Mouse (Mus musculus) layer of hippocampus, adult 2 months (tissue): ENCODE data around the gene Rab3a. TPM values are rescaled to one million over a fixed set of nuclear protein-coding genes. Genes with fewer than 3 reads are reported as not detected.

Experiments
- DNase-seq, 2 experiments: peaks; one replicate each; pipeline ENCODE4 v3.0.0; 2022; ENCODE audit warnings: low spot score in 2 of 2
- H3K27ac ChIP-seq: fragments of 200-600 bp; 2 replicates; pipeline ENCODE4 v1.8.1; 2022
- H3K4me3 ChIP-seq: fragments of 200-600 bp; 2 replicates; pipeline ENCODE4 v1.8.1; 2022; ENCODE audit warnings: mild to moderate bottlenecking
- CTCF ChIP-seq: fragments of 200-600 bp; conservative IDR thresholded peaks from 2 replicates; pipeline ENCODE4 v1.8.1; 2022; ENCODE audit warnings: antibody characterized with exemption, mild to moderate bottlenecking, moderate library complexity
- long read RNA-seq, 2 experiments: library from polyadenylated mRNA; stranded (forward); transcript quantifications; one replicate each; pipeline ENCODE4 v2.0.0; 2021; ENCODE audit warnings: borderline mapping rate in 2 of 2
- total RNA-seq, 2 experiments: library from RNA; stranded (reverse); gene quantifications; 2 replicates each; pipeline ENCODE4 v1.2.3; 2021

Gene Rab3a
- 100 to 1,000 TPM; 775 to 798 TPM for total RNA-seq
- long read RNA-seq, experiment 1, transcript Rab3a-201 (5 exons, 1,363 nt): major isoform, 512 of 886 reads
- long read RNA-seq, experiment 1, transcript Rab3a-202 (5 exons, 1,375 nt): minor isoform, 7 of 886 reads
- long read RNA-seq, experiment 1, transcript Rab3a-203 (4 exons, 1,556 nt): minor isoform, 21 of 886 reads
- long read RNA-seq, experiment 1, partial matches to known transcripts: 10 of 886 reads
- long read RNA-seq, experiment 1, other reads (novel, unspliced or antisense): 336 of 886 reads
- long read RNA-seq, experiment 2, transcript Rab3a-203 (4 exons, 1,556 nt): minor isoform, 24 of 1,261 reads
- long read RNA-seq, experiment 2, transcript Rab3a-202 (5 exons, 1,375 nt): minor isoform, 11 of 1,261 reads
- long read RNA-seq, experiment 2, transcript Rab3a-201 (5 exons, 1,363 nt): major isoform, 739 of 1,261 reads
- long read RNA-seq, experiment 2, partial matches to known transcripts: 25 of 1,261 reads
- long read RNA-seq, experiment 2, other reads (novel, unspliced or antisense): 462 of 1,261 reads

DNA sequence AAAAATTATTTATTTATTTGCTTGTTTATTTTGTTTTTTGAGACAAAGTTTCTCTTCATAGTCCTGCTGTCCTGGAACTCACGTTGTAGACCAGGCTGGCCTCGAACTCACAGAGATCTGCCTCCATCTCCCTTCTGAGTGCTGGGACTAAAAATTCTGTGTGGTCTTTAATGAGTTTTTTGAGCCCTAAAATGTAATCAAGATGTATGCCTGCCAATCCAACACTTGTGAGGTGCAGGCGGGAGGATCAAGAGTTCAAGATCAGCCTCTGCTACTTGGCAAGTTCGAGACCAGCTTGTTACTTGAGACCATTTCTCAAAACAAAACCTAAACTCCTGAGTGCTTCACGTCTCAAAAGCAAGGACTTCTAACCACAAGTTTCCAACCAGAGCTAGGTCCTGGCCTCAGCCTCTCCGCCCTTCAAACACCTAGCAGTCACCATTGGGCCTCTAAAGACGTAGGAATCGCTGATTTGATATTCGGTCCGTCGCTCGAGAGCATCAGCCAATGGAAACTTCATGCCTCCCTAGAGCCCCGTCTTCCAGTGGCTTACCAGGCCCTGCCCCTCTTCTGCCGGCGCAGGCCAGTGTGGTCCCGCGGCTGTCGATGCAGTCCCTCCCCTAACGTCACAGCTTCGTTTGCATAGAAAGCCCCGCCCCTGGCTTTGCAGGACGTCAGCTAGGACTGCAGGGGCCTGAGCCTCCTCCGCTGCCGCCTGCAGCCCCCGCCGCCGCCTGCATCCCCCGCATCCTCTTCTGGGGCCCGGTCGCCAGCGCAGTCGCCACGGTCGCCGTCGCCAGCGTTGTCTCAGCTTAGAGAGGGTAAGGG, at the start of gene Rab3a:
Gene Rab3a (plus strand): TSS at position 637 of the 828 bp plus-strand sequence.
- Histone ChIP-seq H3K27ac (peak within 1 kb of the TSS; percentile 99), H3K4me3 (peak within 1 kb of the TSS; percentile 97)
- peak; percentile 95 to 99 for DNase-seq
- no peak for TF ChIP-seq CTCF

DNA sequence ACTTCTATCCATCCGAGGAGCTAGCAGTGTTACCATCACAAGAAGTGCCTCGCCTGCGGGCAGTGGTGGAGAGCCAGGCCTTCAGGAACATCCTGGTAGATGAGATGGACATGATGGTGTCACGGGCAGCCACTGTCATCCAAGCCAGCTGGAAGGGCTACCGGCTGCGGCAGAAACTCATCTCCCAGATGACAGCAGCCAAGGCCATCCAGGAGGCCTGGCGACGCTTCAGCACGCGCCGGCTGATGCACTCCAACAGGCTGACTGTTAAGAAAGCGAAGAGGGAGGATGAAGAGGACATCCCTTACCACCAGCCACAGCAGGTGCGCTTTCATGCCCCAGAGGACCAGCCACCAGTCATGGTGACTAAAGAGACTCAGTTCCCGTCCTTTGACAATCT, 46.2 kb upstream of the Rab3a start:
- no peak for DNase-seq
- Histone ChIP-seq H3K27ac (no peak overlapping the region), H3K4me3 (no peak overlapping the region)
- TF ChIP-seq CTCF: no peak

DNA sequence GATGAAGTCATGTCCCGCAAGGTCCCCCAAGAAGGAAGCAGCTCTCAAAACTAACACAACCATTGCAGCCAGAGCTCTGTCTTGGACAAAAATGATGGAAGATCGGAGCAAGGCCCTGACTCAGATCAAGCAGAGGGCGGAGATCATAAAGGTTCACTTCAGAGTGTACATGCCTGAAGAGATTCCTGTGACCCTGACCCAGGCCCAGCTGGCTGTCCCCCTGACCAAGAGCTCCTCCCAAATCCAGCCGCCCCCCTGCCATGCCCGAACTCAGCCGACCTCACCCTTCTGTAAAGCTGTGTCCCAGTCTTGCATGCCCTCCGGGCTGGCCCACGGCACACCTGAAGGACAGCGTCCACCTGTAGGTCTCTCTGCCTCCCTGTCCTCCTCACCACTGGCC, 44.7 kb upstream of the Rab3a start:
- DNase-seq: no peak
- no peak overlapping the region for H3K27ac ChIP-seq
- no peak for TF ChIP-seq CTCF
- no peak overlapping the region for H3K4me3 ChIP-seq

DNA sequence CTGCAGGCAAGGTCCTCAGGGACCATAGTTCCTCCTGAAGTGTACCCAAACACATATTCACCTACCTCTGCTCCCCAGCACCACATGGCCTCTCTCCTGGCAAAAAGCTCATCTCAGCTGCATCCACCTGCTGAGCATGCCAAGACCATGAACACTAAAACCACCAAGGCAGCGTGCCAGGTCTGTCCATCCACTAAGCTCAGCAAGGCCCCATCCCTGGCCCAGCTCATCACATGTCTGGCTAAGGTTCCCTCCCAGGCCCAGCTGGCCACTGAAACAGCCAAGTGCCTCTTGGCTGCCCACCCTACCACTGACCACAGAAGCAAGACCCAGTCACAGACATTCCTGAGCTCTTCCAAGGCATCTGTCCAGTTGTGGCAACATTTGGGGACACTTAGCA, 44.2 kb upstream of the Rab3a start:
- no peak for TF ChIP-seq CTCF
- no peak for DNase-seq
- Histone ChIP-seq H3K4me3 (no peak overlapping the region), H3K27ac (no peak overlapping the region)

DNA sequence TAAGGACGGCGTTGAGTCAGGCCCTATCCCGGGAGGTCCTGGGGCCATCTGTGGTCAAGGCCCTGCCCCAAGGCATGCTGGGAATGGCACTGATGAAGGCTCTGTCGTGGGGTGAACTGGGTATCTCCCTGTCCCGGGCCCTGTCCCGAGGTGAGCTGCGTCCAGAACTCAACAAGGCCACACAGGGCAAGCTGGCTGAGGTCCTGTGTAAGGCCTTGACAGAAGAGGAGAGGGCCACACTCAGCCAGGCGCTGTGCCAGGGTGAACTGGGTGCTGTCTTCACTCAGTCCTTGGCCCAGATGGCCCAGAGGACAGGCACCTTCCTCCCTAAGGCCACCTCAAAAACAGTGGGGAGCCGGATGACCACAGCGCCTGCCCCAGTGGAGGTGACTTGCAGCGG, 43.4 kb upstream of the Rab3a start:
- no peak overlapping the region for H3K4me3 ChIP-seq
- H3K27ac ChIP-seq: no peak overlapping the region
- no peak for TF ChIP-seq CTCF
- no peak for DNase-seq

DNA sequence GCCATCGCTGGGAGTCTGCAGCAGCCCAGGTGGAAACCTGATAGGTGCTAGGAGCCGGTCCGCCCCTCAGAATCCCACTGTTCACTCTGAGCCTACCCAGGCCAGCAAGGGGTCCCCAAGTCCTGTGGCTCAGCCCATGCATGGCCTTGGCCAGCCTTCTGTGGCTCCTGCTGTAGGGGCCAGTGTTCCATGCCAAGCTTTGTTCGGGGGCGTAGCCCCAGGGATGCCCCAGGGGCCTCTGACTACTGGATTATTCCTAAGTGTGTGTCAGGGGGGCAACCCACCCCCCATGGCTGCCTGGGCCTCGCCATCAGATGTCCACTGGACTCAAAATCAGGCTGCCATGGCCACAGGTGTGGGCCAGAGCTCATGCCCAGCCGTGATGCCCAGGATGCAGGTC, 40.5 kb upstream of the Rab3a start:
- Histone ChIP-seq H3K4me3 (no peak overlapping the region), H3K27ac (no peak overlapping the region)
- no peak for TF ChIP-seq CTCF
- DNase-seq: no peak

DNA sequence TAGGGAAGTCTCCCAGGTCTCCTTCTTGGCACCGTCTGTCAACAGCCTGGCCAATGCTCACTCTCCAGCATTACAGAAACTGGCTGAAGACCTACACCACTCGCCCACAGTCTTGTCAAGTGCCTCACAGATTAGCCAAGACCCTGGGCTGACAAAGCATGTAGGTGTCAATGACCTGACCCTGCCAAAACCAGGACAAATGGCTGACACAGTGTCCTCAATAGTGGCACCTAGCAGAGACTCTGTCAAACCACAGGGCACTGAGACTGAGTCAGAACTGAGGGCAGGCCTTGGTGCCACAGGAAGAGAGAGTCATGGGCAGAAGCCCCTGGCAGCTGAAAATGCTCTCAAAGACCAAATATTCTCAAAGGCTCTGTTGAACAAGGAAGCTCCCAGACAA, 39.4 kb upstream of the Rab3a start:
- no peak overlapping the region for H3K4me3 ChIP-seq
- no peak overlapping the region for H3K27ac ChIP-seq
- no peak for DNase-seq
- no peak for TF ChIP-seq CTCF

DNA sequence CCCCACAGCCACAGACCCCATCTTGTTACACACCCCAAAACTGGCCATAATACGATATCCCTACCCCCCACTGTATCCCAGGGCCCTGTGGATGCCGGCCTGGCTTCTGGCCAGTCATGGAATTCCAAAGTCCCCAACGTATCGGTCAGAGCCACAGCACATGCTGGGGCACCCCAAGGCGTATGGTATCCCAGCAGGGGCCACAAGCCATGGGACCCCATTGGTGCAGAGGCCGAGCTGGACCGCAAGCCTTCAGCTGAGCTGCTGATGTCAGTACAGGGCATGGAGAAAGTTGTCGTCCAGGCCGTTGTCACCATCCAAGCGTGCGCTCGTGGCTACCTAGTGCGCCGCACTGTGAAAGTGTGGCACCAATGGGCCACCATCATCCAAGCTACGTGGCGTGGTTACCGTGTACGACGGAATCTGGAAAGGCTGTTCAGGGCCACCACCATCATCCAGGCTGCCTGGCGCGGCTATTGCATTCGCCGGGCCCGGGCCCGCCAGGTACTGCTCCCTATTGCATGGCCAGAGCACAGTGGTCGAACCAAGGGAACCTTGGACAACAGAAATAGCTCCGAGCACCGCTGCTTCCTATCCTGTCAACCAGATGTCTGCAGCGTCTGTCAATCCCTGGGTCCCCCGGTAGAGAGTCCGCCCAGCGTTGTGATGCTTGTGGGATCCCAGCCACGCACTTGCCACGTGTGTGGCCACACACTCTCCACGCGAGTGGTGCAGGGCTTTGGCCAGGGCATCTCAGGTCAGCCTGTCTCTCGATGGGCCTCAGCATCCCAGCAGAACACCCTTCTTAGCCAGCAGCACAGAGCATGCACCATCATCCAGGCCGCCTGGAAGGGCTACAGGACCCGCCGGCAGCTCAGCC, 37.7 kb upstream of the Rab3a start:
- Histone ChIP-seq H3K4me3 (no peak overlapping the region), H3K27ac (no peak overlapping the region)
- TF ChIP-seq CTCF: no peak
- no peak for DNase-seq

DNA sequence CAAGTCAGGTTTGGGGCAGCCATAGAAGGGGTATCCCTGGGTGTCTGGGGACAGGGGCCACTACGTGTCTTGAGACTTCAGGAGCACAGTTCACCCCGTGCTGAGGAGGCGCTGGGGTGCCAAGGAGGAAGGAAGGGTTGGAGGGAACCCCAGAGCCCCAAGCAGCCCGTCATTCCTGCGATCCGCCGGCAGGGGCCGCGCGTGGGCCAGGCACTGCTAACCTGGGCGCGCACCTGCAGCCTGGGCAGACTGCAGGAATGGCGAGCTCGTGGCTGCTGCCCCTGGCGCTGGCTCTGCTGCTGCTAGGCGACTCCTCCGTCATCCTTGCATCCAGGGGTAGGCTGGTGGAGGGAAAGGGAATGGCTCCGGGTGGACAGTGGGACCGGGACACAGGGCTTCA, 36.2 kb upstream of the Rab3a start, which contains the start of gene Gm3336:
Gene Gm3336 (plus strand): TSS at position 247 of the 400 bp plus-strand sequence.
- peak; percentile 97 for TF ChIP-seq CTCF
- H3K27ac ChIP-seq: no peak within 1 kb of the TSS
- DNase-seq: peak in 1 of 2 experiments; percentile 42
- H3K4me3 ChIP-seq: no peak within 1 kb of the TSS

DNA sequence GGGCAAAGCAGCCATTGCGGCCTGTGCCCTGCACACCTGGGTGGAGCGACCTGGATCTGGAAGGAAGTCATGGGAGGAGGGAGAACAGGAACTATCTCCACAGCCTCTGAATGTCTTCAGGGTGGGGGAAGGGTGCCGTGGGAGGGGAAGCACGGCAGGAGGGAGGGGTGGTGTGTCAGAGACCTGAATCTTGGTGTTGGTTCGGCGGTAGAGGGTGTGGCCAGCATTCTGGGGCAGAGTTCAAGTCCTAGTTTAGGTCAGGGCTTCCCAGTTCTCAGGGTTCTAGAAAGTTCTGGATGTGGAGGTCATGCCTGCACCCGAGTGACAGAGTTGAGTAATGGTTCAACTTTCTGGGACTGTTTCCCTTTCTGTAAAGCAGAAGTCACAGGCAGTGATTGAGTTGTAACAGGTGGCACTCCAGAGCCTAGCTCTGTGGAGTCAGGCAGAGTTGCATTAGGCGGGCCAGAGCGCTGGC, 34.6 kb upstream of the Rab3a start:
- no peak for DNase-seq
- TF ChIP-seq CTCF: no peak
- Histone ChIP-seq H3K4me3 (no peak overlapping the region), H3K27ac (no peak overlapping the region)

DNA sequence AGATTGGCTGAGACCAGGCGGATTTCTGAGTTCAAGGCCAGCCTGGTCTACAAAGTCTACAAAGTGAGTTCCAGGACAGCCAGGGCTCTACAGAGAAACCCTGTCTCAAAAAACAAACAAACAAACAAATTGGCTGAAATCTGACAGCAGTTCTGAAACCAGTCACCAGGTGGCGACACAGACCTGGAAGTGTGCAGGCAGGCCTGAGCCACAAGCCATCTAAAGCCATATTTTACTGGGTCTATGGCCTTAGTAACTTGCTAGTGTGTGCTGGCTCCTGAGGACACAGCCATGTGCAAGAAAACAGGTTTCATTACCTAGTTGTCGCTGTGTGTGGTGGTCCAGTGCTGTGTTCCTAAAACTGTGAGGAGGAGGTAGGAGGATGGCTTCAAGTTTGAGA, 33.7 kb upstream of the Rab3a start:
- Histone ChIP-seq H3K27ac (no peak overlapping the region), H3K4me3 (no peak overlapping the region)
- TF ChIP-seq CTCF: peak; percentile 98
- peak; percentile 72 to 81 for DNase-seq

DNA sequence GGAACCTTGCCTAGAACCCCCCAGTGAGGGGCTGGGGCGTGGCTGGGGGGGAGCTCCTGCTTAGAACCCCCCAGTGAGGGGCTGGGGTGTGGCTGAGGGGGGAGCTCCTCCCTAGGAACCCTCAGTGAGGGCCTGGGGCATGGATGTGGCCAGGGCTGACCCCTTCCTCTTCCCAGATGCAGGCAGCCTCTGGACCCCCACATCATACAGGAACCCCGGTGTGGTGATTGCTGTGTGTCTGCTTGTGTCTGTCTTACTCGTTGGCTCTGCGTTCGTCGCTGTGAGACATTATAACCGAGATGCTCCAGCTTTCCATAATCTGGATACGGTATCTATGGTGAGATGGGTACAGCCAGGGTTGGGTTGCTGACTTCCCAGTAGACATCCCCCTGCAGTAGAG, 32.9 kb upstream of the Rab3a start:
- no peak for DNase-seq
- Histone ChIP-seq H3K4me3 (no peak overlapping the region), H3K27ac (no peak overlapping the region)
- TF ChIP-seq CTCF: no peak
